Mouse (Mus musculus): ENCODE measurements around the gene Lrig1.

- no peak for TF ChIP-seq EP300 (IDR thresholded peaks at IDR 0.05; ENCODE audit: insufficient read depth, low read depth, low read length)
- TF ChIP-seq POLR2A (IDR thresholded peaks at IDR 0.05; ENCODE audit: insufficient read depth, low read depth, low read length): no peak
- TF ChIP-seq CTCF (IDR thresholded peaks at IDR 0.05): no peak
Measured at GRCm38 (mm10) chr6:94643989-94644388, 56.0 kb downstream of the Lrig1 start.
